Mouse (Mus musculus): Measurements from ENCODE around the gene Polg. TPM values are rescaled to one million over a fixed set of nuclear protein-coding genes. Genes with fewer than 3 reads are reported as not detected.

Gene Polg
- polyA plus RNA-seq, 1 experiment from 2014 or later = 24.4 TPM

GRCm38 (mm10) chr7:79398971-79399370 is 67.2 kb downstream of the Polg start:
- Histone ChIP-seq H3K4me2 (no peak overlapping the region), H3K36me3 (peaks cover 3% of the 10 kb centered on the region; the same call in 1 of the 2 replicates), H3K4me1 (no peaks in the 10 kb centered on the region), H3K27ac (replicated peaks) (no peak overlapping the region), H3K9me3 (no peaks in the 10 kb centered on the region), H3K4me3 (no peak overlapping the region), H3K9ac (no peak overlapping the region), H3K27me3 (replicated peaks) (no peaks in the 10 kb centered on the region)
- no peak for ATAC-seq (ENCODE audit: extremely low read depth, insufficient number of reproducible peaks, low FRiP score, low TSS enrichment)
- WGBS = 73% methylated on average over 12 of the region's 12 CpGs

GRCm38 (mm10) chr7:79398426-79398825 is 67.7 kb downstream of the Polg start:
- Histone ChIP-seq H3K9ac (no peak overlapping the region), H3K4me1 (no peaks in the 10 kb centered on the region), H3K9me3 (no peaks in the 10 kb centered on the region), H3K36me3 (peaks cover under 1% of the 10 kb centered on the region; the same call in 1 of the 2 replicates), H3K4me3 (no peak overlapping the region), H3K27ac (replicated peaks) (no peak overlapping the region), H3K27me3 (replicated peaks) (no peaks in the 10 kb centered on the region), H3K4me2 (no peak overlapping the region)
- 80% methylated on average over 8 of the region's 8 CpGs for WGBS
- ATAC-seq (ENCODE audit: extremely low read depth, insufficient number of reproducible peaks, low FRiP score, low TSS enrichment) = no peak

- H3K9me3 ChIP-seq = no peaks in the 10 kb centered on the region
- no peaks in the 10 kb centered on the region for H3K27me3 ChIP-seq (replicated peaks)
- no peak overlapping the region for H3K27ac ChIP-seq (replicated peaks)
- peaks cover 7% of the 10 kb centered on the region for H3K4me1 ChIP-seq
- no peak overlapping the region for H3K9ac ChIP-seq
- no peak overlapping the region for H3K4me3 ChIP-seq
- no peak for ATAC-seq (ENCODE audit: extremely low read depth, insufficient number of reproducible peaks, low FRiP score, low TSS enrichment)
- H3K4me2 ChIP-seq = no peak overlapping the region
- WGBS = 78% methylated on average over 10 of the region's 10 CpGs
- H3K36me3 ChIP-seq = no peaks in the 10 kb centered on the region; the same call in 1 of the 2 replicates
Observed at GRCm38 (mm10) chr7:79397446-79397963, 68.7 kb downstream of the Polg start.

Small RNAs within 50 kb of the gene (microRNA-seq; reads per million reads assigned to microRNA genes)
- gene Mir9-3 = 1.8 reads per million

Other genes starting within 250 kb of the Polg start
- 4.0 and 4.3 TPM in 2 replicates for gene Abhd2, start 193.2 kb downstream of the Polg start, polyA plus RNA-seq (2015; fragmentation: Nextera tagmentation; extraction: Ambion mirVana)
- gene Rlbp1, start 79.3 kb downstream of the Polg start, polyA plus RNA-seq (2015; fragmentation: Nextera tagmentation; extraction: Ambion mirVana) = not detected in 2 replicates
- 8.1 and 9.3 TPM in 2 replicates for gene Fanci, start 74.4 kb downstream of the Polg start, polyA plus RNA-seq (2015; fragmentation: Nextera tagmentation; extraction: Ambion mirVana)
- gene Rhcg, start 151.3 kb upstream of the Polg start, polyA plus RNA-seq (2015; fragmentation: Nextera tagmentation; extraction: Ambion mirVana) = 0.25 TPM in 1 of 2 replicates, not detected in the other
- 5.2 and 5.9 TPM in 2 replicates for gene Ticrr, start 193.8 kb upstream of the Polg start, polyA plus RNA-seq (2015; fragmentation: Nextera tagmentation; extraction: Ambion mirVana)
- gene Kif7, start 249.4 kb upstream of the Polg start, polyA plus RNA-seq (2015; fragmentation: Nextera tagmentation; extraction: Ambion mirVana) = 1.7 and 2.4 TPM in 2 replicates